Mouse (Mus musculus) small intestine, adult 2 months (tissue): ENCODE results near the gene Spp2.

Source experiments
- CTCF ChIP-seq: fragments of 200-500 bp; IDR thresholded peaks from 2 replicates; pipeline ENCODE4 v1.5.1; 2012; ENCODE audit warnings: low read depth, mild to moderate bottlenecking, control low read depth, inconsistent platforms, low read length, moderate library complexity, mixed read lengths; ENCODE audit not compliant: insufficient replicate concordance, insufficient read length; ENCODE audit errors: extremely low read depth
- POLR2A ChIP-seq: fragments of 200-500 bp; IDR thresholded peaks from 2 replicates; pipeline ENCODE4 v1.6.1; 2012; ENCODE audit warnings: low read depth, mild to moderate bottlenecking, control low read depth, inconsistent platforms, low read length, moderate library complexity

DNA sequence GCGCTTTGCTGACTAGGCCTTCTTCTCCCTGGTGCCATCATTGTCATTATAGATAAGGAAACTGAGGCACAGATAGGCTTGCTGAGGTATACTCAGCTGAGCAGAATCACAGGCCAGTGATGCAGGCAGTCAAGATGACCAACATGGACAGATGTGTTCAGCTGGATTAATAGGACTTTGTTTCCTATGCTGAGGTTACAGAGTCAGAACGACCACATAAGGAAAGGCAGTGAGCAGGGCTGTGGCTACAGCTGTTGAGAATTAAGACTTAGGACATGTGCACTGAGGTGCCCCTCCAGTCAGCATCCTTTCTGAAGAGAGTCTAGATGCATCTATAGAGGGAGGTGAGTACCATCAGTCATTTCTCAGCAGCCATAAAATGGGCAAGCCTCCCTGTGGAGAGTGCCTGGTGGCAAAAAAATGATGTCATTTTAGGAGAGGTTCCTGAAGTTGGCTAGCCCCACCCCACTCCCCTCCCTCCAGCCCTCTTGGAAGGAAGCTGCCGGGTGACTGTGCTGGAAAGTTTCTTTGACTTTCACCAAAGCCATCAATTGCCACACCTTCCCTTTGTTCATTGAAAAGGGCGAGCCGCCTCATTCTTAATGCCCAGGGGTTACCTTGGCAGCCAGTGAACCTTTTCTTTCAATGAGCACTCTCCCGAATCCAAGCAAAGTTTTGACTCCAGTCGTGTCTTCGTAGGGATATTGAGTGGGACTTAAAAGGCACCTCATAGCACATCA lies 59.7 kb downstream of the Spp2 start:
- TF ChIP-seq POLR2A (no peak), CTCF (no peak)
